Mouse (Mus musculus): ENCODE results near the gene Cyp24a1.

DNA sequence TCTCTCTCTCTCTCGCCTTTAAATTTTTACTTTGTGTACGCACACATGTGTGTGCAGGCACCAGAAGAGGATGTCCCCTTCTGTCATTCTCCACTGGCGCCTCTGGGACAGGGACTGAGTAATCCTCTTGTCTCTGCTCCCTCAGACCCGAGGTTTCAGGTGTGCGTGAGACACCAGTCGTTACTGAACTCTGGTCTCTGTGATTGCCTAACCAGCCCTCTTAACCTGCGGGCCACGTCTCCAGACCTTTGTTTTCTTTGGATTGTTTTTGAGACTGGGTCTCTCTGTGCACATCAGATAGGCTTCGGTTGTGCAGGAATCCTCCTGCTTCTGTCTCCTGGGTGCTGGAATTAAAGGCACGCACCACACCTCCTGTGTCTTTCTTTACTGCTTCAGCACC is 37.8 kb downstream of the Cyp24a1 start:
- TF ChIP-seq CTCF (IDR thresholded peaks at IDR 0.05; ENCODE audit: low read depth), result no peak
- TF ChIP-seq EP300 (optimal IDR thresholded peaks at IDR 0.05), result no peak

Measured in stomach, postnatal 0 days (tissue).